In the genomic region with DNA sequence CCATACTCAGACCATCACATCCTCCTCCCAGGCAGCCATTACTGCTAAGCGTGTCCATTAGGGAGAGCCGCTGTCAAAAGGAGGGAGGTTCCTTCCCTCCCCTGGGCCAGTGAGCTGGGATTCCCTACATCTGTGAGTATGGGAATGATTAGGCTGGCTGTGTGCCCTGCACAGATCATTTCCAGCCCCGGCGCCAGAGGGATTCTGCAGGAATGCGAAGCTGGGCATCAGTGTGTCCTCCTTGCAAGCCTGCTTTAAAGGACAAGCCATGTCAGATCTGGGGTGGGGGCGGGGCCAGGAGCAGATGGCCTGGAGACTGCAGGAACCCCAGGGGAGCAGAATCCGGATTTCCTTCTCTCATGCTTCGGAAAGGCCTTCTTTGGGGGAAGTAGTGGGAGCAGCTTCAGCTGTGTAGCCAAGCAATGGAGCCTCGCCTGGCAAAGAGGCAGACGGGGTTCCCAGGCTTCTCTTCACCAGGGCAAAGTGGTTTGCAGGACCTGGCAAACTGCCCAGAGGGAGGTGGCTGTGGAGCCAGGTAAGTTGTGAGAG, we compare ENCODE assay signal across 8 mouse cellular contexts. TPM values are rescaled to one million over a fixed set of nuclear protein-coding genes. Genes with fewer than 3 reads are reported as not detected.
DNase-seq lines count a peak whose midpoint lies in the region; ATAC-seq and TF ChIP-seq lines count a peak whose summit lies in the region.

No protein-coding gene starts in this region.

- peak overlapping the region; percentile 23 for H3K4me2 ChIP-seq in liver, embryonic 11.5 days

- no peaks in the 10 kb centered on the region for H3K36me3 ChIP-seq in kidney, adult 2 months (ENCODE audit: control insufficient read depth, insufficient read depth, low read length)
- H3K36me3 ChIP-seq in liver, embryonic 11.5 days (ENCODE audit: control insufficient read depth, insufficient read depth, low read length), result no peaks in the 10 kb centered on the region

- 15% methylated on average over 10 of the region's 10 CpGs for WGBS in kidney, adult 2 months
- WGBS in liver, embryonic 11.5 days, result 35% methylated on average over 10 of the region's 10 CpGs

- peak; percentile 16 for DNase-seq in adrenal gland, adult 2 months
- no peak for DNase-seq in adrenal gland, adult 18-20 months (ENCODE audit: low spot score in 2 of 2)
- DNase-seq in embryo, embryonic 11.5 days (ENCODE audit: low read depth, low spot score), result peak; percentile 51
- DNase-seq in heart, adult 9 months (ENCODE audit: low spot score in 2 of 2), result peak; percentile 57 to 60
- DNase-seq in kidney, adult 2 months, result peak; percentile 56
- no peak for DNase-seq in liver, embryonic 11.5 days (ENCODE audit: low spot score)
- peak; percentile 62 for DNase-seq in ovary, postnatal 14 days (ENCODE audit: low spot score)
- DNase-seq in spleen, adult 18-20 months, result no peak

- no peaks in the 10 kb centered on the region for H3K4me1 ChIP-seq in kidney, adult 2 months (ENCODE audit: control insufficient read depth, insufficient read depth, low read length)
- no peaks in the 10 kb centered on the region for H3K4me1 ChIP-seq in liver, embryonic 11.5 days (replicated peaks; ENCODE audit: control insufficient read depth, insufficient read depth, low read length)

- no peak overlapping the region for H3K27ac ChIP-seq in kidney, adult 2 months (ENCODE audit: insufficient read depth, low read depth, low read length)
- no peak overlapping the region for H3K27ac ChIP-seq in liver, embryonic 11.5 days (ENCODE audit: low read depth, low read length)

- ATAC-seq in liver, embryonic 11.5 days (replicated peaks; ENCODE audit: low FRiP score), result no peak; the same call in 1 of the 2 replicates

- no peak overlapping the region for H3K4me3 ChIP-seq in kidney, adult 2 months (ENCODE audit: insufficient read depth, low read depth, low read length)
- no peak overlapping the region for H3K4me3 ChIP-seq in liver, embryonic 11.5 days (ENCODE audit: low read depth, low read length)

- TF ChIP-seq CTCF in kidney, adult 2 months (conservative IDR thresholded peaks at IDR 0.05; ENCODE audit: insufficient read depth, insufficient read length, low read depth, low read length), result no peak

- H3K27me3 ChIP-seq in kidney, adult 2 months (replicated peaks; ENCODE audit: control insufficient read depth, insufficient read depth, low read length), result no peaks in the 10 kb centered on the region
- no peaks in the 10 kb centered on the region for H3K27me3 ChIP-seq in liver, embryonic 11.5 days (replicated peaks; ENCODE audit: control insufficient read depth, insufficient read depth, low read length)

- no peak for TF ChIP-seq POLR2A in kidney, adult 2 months (IDR thresholded peaks at IDR 0.05; ENCODE audit: low read depth, low read length)

- no peak overlapping the region for H3K9ac ChIP-seq in liver, embryonic 11.5 days (ENCODE audit: low read depth, low read length)

- no peaks in the 10 kb centered on the region for H3K9me3 ChIP-seq in liver, embryonic 11.5 days (ENCODE audit: control insufficient read depth, low read length)

RNA-seq across cellular contexts. Expression of a gene that starts 45.3 kb away (rescaled TPM):
- 100 to 1,000 TPM in 1 of 2 experiments, 10 to 100 TPM in 1; 68.4 to 102 TPM for total RNA-seq in adrenal gland, adult 2 months (2021)
- 7.9 and 12.0 TPM in 2 replicates for polyA plus RNA-seq in adrenal gland, adult 2 months (2012; rRNA removed)
- 100 to 1,000 TPM in 1 of 2 experiments, 10 to 100 TPM in 1; 80.1 to 117 TPM for total RNA-seq in adrenal gland, adult 18-20 months (2021)
- polyA plus RNA-seq in kidney, adult 2 months (2012; rRNA removed), result 20.4 and 24.6 TPM in 2 replicates
- 25.2 and 25.3 TPM in 2 replicates for polyA plus RNA-seq in liver, embryonic 11.5 days (2014; fragmentation: Nextera tagmentation; extraction: Ambion mirVana)

Comparison
In these comparisons a context has a peak if more than half of its experiments do, and no peak if none do; other contexts are left out.
1. DNase-seq: peak in adrenal gland, adult 2 months (single experiment), embryo, embryonic 11.5 days (single experiment), heart, adult 9 months (2 of 2), kidney, adult 2 months (single experiment) and ovary, postnatal 14 days (single experiment); none in adrenal gland, adult 18-20 months (0 of 2), liver, embryonic 11.5 days (single experiment) and spleen, adult 18-20 months (0 of 2).